Mouse (Mus musculus) urinary bladder, postnatal 14 days (tissue): Measurements from ENCODE around the gene Psap.
A peak's percentile ranks its signal among the peaks of the same experiment; 100 is the strongest.
"Not testable (repeated sequence)": the region's sequence is repeated elsewhere in the genome, so short reads cannot be mapped to it uniquely, and the experiment has no call there.

Experiments
- DNase-seq: peaks from one replicate; pipeline ENCODE4 v3.0.0; 2021; ENCODE audit warnings: low spot score

Gene Psap

GRCm38 (mm10) chr10:60277207-60278005 lies at the start of gene Psap:
TSS of gene Psap (plus strand) at chr10:60277627.
- peak; percentile 94 for DNase-seq

- no peak for DNase-seq
These were observed 49.8 kb upstream of the Psap start for GRCm38 (mm10) chr10:60227666-60228065.

GRCm38 (mm10) chr10:60229113-60229512 lies 48.3 kb upstream of the Psap start:
- no peak for DNase-seq

- peak; percentile 76 for DNase-seq
These were observed 46.9 kb upstream of the Psap start for GRCm38 (mm10) chr10:60230321-60231088.

GRCm38 (mm10) chr10:60234006-60234405 lies 43.4 kb upstream of the Psap start:
- DNase-seq = no peak

- DNase-seq = not testable (repeated sequence)
These were observed 41.6 kb upstream of the Psap start for GRCm38 (mm10) chr10:60235876-60236275.

- peak; percentile 67 for DNase-seq
These were observed 39.8 kb upstream of the Psap start for GRCm38 (mm10) chr10:60237475-60238154.

GRCm38 (mm10) chr10:60240416-60240815 lies 37.0 kb upstream of the Psap start:
- no peak for DNase-seq

GRCm38 (mm10) chr10:60243941-60244340 lies 33.5 kb upstream of the Psap start:
- DNase-seq = no peak

- DNase-seq = peak; percentile 93
These were observed 32.4 kb upstream of the Psap start for GRCm38 (mm10) chr10:60245041-60245440.

- no peak for DNase-seq
These were observed 31.8 kb upstream of the Psap start for GRCm38 (mm10) chr10:60245635-60246034.

- peak; percentile 62 for DNase-seq
These were observed 30.9 kb upstream of the Psap start for GRCm38 (mm10) chr10:60246519-60246918.

- not testable (repeated sequence) for DNase-seq
These were observed 29.1 kb upstream of the Psap start for GRCm38 (mm10) chr10:60248345-60248744.

- no peak for DNase-seq
These were observed 26.9 kb upstream of the Psap start for GRCm38 (mm10) chr10:60250426-60250965.

- no peak for DNase-seq
These were observed 25.2 kb upstream of the Psap start for GRCm38 (mm10) chr10:60252187-60252586.

GRCm38 (mm10) chr10:60252606-60253005 lies 24.8 kb upstream of the Psap start:
- DNase-seq = no peak

- DNase-seq = no peak
These were observed 21.3 kb upstream of the Psap start for GRCm38 (mm10) chr10:60256088-60256487.

- no peak for DNase-seq
These were observed 20.1 kb upstream of the Psap start for GRCm38 (mm10) chr10:60257261-60257825.

- DNase-seq = no peak
These were observed 16.7 kb upstream of the Psap start for GRCm38 (mm10) chr10:60260557-60261294.

GRCm38 (mm10) chr10:60261530-60261929 lies 15.9 kb upstream of the Psap start:
- DNase-seq = no peak

GRCm38 (mm10) chr10:60262386-60262785 lies 15.0 kb upstream of the Psap start:
- peak; percentile 86 for DNase-seq
